Mouse (Mus musculus): ENCODE measurements around the gene Lonp2. TPM values are rescaled to one million over a fixed set of nuclear protein-coding genes. Genes with fewer than 3 reads are reported as not detected.

The Lonp2 gene
- polyA plus RNA-seq, 1 experiment from 2014 or later: 51.0 TPM

DNA sequence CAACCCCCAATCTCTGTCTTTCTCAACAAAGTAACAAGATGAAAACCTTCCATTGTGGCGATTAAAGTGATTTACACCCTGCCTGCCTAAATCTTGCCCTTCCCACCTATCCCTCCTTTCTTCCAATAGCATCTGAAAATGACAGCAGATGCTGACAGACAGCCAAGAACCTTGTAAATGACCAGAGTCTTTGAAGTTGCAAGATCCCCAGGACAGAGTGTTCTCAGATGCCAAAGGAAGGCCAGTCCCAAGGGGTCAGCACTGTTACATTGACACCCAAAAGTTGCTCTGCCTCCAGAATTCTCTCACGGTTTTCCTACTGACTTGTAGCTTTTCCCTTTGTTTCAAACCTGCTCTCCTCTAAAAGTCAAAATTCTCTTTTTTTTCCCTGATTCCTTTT is 126.0 kb downstream of the Lonp2 start:
- no peaks in the 10 kb centered on the region for H3K27me3 ChIP-seq (ENCODE audit: control insufficient read depth, insufficient read depth, low read length)
- 0 out of 2 replicates have a peak, but pooled peaks cover 2% of the 10 kb centered on the region for H3K4me1 ChIP-seq (ENCODE audit: control insufficient read depth, insufficient read depth, low read length)
- no peak overlapping the region for H3K27ac ChIP-seq (replicated peaks; ENCODE audit: low read depth, low read length)
- H3K36me3 ChIP-seq (ENCODE audit: control insufficient read depth, insufficient read depth, low read length): no peaks in the 10 kb centered on the region
- no peak overlapping the region for H3K9ac ChIP-seq (ENCODE audit: low read length)
- H3K9me3 ChIP-seq (ENCODE audit: control insufficient read depth, low read length): no peaks in the 10 kb centered on the region
- H3K4me2 ChIP-seq (ENCODE audit: low read depth, severe bottlenecking): no peak overlapping the region
- 32% methylated on average over 2 of the region's 2 CpGs for WGBS
- DNase-seq (ENCODE audit: low spot score) (no peak), ATAC-seq (ENCODE audit: insufficient number of reproducible peaks, low FRiP score, low TSS enrichment, low read depth) (no peak)
- H3K4me3 ChIP-seq (ENCODE audit: low read depth, low read length): no peak overlapping the region

DNA sequence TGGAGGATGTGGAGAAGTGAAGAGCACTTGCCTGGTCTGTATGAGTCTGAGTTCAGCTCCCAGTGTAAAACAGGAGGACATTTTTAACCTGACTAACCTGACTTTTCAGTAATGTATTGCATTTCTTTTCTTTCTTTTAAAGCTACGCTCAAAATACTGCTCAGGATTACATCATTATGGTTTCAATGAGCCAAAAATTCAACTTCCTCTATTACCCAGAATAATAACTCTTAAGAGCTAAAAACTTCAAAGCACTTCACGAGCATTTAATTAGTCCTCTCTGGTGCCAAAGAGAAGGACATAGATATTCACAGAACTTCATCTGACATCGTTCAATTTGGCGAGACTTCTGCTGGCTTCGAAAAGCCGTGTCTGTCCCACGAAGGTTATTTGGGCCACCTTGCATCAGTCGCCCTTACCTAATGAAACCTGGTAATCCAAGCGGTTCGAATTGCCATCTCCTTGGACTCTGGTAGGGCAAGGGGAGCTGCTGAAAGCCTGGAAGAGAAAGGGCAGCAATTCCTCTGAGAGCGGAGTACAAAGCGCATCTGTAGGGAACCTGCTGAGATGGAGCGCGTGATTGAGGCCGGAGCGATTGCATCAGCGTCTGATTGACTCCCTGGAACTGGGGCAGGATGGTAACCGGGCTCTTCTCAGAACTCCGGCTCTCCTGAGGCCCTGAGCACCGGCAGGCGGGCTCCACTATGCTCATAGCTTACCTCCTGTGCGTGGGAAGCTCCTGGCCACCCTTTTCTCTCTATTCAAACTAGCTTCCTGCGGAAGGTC is 133.3 kb downstream of the Lonp2 start:
- DNase-seq (ENCODE audit: low spot score) (no peak), ATAC-seq (ENCODE audit: insufficient number of reproducible peaks, low FRiP score, low TSS enrichment, low read depth) (no peak)
- Histone ChIP-seq H3K4me3 (ENCODE audit: low read depth, low read length) (no peak overlapping the region), H3K4me2 (ENCODE audit: low read depth, severe bottlenecking) (no peak overlapping the region), H3K9me3 (ENCODE audit: control insufficient read depth, low read length) (no peaks in the 10 kb centered on the region), H3K4me1 (ENCODE audit: control insufficient read depth, insufficient read depth, low read length) (no peaks in the 10 kb centered on the region), H3K27me3 (ENCODE audit: control insufficient read depth, insufficient read depth, low read length) (no peaks in the 10 kb centered on the region), H3K9ac (ENCODE audit: low read length) (no peak overlapping the region), H3K36me3 (ENCODE audit: control insufficient read depth, insufficient read depth, low read length) (no peaks in the 10 kb centered on the region), H3K27ac (replicated peaks; ENCODE audit: low read depth, low read length) (no peak overlapping the region)
- WGBS: 35% methylated on average over 22 of the region's 23 CpGs

DNA sequence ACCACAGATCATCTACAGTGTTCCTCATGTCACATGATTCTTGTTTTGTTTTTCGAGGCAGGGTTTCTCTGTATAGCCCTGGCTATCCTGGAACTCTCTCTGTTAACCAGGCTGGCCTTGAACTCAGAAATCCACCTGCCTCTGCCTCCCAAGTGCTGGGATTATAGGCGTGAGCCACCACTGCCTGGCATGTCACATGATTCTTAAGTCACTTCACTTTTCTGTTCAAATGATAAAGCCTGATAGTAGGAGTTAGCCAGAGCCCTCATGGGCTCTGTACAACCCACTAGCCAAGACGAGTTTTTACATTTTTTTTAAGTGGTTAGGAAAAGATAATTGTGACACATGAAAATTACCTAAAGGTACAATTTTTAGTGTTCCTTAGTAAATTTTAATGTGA is 134.8 kb downstream of the Lonp2 start:
- no peaks in the 10 kb centered on the region for H3K4me1 ChIP-seq (ENCODE audit: control insufficient read depth, insufficient read depth, low read length)
- H3K36me3 ChIP-seq (ENCODE audit: control insufficient read depth, insufficient read depth, low read length): no peaks in the 10 kb centered on the region
- H3K4me2 ChIP-seq (ENCODE audit: low read depth, severe bottlenecking): no peak overlapping the region
- ATAC-seq (ENCODE audit: insufficient number of reproducible peaks, low FRiP score, low TSS enrichment, low read depth) (no peak), DNase-seq (ENCODE audit: low spot score) (no peak)
- WGBS: 77% methylated on average over 3 of the region's 3 CpGs
- H3K27ac ChIP-seq (replicated peaks; ENCODE audit: low read depth, low read length): no peak overlapping the region
- H3K9ac ChIP-seq (ENCODE audit: low read length): no peak overlapping the region
- H3K4me3 ChIP-seq (ENCODE audit: low read depth, low read length): no peak overlapping the region
- H3K27me3 ChIP-seq (ENCODE audit: control insufficient read depth, insufficient read depth, low read length): no peaks in the 10 kb centered on the region
- no peaks in the 10 kb centered on the region for H3K9me3 ChIP-seq (ENCODE audit: control insufficient read depth, low read length)

DNA sequence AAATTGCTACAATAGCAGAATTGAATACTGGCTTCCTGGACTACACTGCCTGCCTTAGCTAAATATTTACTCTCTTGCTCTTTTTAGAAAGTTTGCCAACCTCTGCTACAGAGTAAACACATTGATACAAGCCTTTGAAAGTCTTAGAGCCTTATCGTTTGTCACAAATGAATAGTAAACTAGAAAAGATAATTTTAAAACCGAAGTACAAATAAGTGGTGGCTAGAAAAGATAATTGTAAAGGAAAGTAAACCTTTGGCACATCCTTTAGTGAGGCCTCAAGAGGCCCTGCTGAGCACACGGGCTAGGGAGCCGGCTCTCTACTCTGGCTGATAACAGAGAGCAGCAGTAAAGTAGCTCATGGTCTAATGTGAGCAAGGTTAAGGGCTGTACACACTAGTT is 135.2 kb downstream of the Lonp2 start:
- no peaks in the 10 kb centered on the region for H3K4me1 ChIP-seq (ENCODE audit: control insufficient read depth, insufficient read depth, low read length)
- no peaks in the 10 kb centered on the region for H3K27me3 ChIP-seq (ENCODE audit: control insufficient read depth, insufficient read depth, low read length)
- DNase-seq (ENCODE audit: low spot score) (no peak), ATAC-seq (ENCODE audit: insufficient number of reproducible peaks, low FRiP score, low TSS enrichment, low read depth) (no peak)
- H3K9ac ChIP-seq (ENCODE audit: low read length): no peak overlapping the region
- H3K4me2 ChIP-seq (ENCODE audit: low read depth, severe bottlenecking): no peak overlapping the region
- no peaks in the 10 kb centered on the region for H3K36me3 ChIP-seq (ENCODE audit: control insufficient read depth, insufficient read depth, low read length)
- 79% methylated on average over 4 of the region's 4 CpGs for WGBS
- no peak overlapping the region for H3K27ac ChIP-seq (replicated peaks; ENCODE audit: low read depth, low read length)
- no peaks in the 10 kb centered on the region for H3K9me3 ChIP-seq (ENCODE audit: control insufficient read depth, low read length)
- H3K4me3 ChIP-seq (ENCODE audit: low read depth, low read length): no peak overlapping the region

DNA sequence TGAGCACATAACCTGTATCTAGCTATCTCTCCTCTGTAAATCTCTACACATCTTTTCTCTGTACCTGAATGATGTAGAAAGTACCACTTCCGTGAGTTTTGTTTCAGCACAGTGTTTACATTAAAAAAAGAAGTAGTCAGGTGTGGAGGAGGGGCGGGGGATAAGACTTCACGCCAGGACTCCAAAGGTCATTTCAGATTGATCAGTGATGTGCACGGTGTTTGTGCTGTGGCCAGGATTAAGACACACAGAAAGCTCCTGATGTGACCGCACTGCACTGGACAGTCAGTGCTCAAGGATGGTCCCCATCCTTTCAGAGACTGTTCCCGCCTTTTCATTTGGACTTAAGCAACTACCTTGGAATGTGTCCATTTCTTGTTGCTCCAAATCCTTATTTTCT is 136.9 kb downstream of the Lonp2 start:
- Histone ChIP-seq H3K4me1 (ENCODE audit: control insufficient read depth, insufficient read depth, low read length) (no peaks in the 10 kb centered on the region), H3K4me2 (ENCODE audit: low read depth, severe bottlenecking) (no peak overlapping the region), H3K9ac (ENCODE audit: low read length) (no peak overlapping the region), H3K27ac (replicated peaks; ENCODE audit: low read depth, low read length) (no peak overlapping the region), H3K9me3 (ENCODE audit: control insufficient read depth, low read length) (no peaks in the 10 kb centered on the region), H3K4me3 (ENCODE audit: low read depth, low read length) (no peak overlapping the region), H3K27me3 (ENCODE audit: control insufficient read depth, insufficient read depth, low read length) (no peaks in the 10 kb centered on the region), H3K36me3 (ENCODE audit: control insufficient read depth, insufficient read depth, low read length) (no peaks in the 10 kb centered on the region)
- DNase-seq (ENCODE audit: low spot score): no peak
- WGBS: 82% methylated on average over 6 of the region's 6 CpGs
- ATAC-seq (ENCODE audit: insufficient number of reproducible peaks, low FRiP score, low TSS enrichment, low read depth): no peak

DNA sequence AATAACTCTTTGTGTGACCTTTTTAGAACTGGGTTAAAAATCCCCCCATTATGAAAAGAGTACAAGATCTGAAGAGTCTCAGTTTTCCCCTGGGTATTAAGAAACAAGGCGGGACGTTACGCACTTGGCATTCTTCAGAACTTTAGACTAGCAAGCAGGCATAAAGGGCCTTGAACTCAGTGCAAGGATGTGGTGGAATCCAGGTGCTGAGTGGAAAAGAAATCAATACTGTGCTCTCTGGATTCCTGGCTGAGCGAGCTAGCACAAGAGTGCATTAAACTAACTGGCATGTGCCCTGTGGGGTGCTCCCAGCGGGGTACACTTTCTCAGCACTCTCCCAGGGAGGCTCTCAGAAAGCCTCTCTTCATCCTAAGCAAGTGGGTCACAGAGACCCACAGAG is 139.0 kb downstream of the Lonp2 start:
- Histone ChIP-seq H3K27ac (replicated peaks; ENCODE audit: low read depth, low read length) (no peak overlapping the region), H3K9me3 (ENCODE audit: control insufficient read depth, low read length) (no peaks in the 10 kb centered on the region), H3K36me3 (ENCODE audit: control insufficient read depth, insufficient read depth, low read length) (no peaks in the 10 kb centered on the region), H3K9ac (ENCODE audit: low read length) (no peak overlapping the region), H3K4me2 (ENCODE audit: low read depth, severe bottlenecking) (no peak overlapping the region), H3K27me3 (ENCODE audit: control insufficient read depth, insufficient read depth, low read length) (no peaks in the 10 kb centered on the region), H3K4me3 (ENCODE audit: low read depth, low read length) (no peak overlapping the region), H3K4me1 (ENCODE audit: control insufficient read depth, insufficient read depth, low read length) (no peaks in the 10 kb centered on the region)
- ATAC-seq (ENCODE audit: insufficient number of reproducible peaks, low FRiP score, low TSS enrichment, low read depth) (no peak), DNase-seq (ENCODE audit: low spot score) (no peak)
- WGBS: 74% methylated on average over 5 of the region's 5 CpGs

DNA sequence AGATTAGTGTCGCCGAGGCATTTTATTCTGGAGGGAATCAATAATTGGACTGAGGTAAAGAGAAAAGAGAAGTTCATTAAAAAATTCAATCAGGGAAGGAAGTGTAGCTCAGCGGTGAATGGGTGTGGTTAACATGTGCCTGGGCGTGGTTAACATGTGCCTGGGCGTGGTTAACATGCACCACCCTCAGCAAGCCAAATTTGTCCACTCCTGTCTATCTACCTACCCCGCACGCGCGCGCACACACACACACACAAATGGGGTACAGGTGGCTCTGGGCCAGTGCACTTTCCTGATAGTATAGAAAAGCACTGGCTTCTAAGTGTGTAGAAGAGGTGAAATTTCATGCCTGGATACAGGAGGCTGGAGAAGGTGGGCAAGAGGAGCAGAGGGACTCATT is 141.3 kb downstream of the Lonp2 start:
- 91% methylated on average over 10 of the region's 10 CpGs for WGBS
- H3K9me3 ChIP-seq (ENCODE audit: control insufficient read depth, low read length): no peaks in the 10 kb centered on the region

DNA sequence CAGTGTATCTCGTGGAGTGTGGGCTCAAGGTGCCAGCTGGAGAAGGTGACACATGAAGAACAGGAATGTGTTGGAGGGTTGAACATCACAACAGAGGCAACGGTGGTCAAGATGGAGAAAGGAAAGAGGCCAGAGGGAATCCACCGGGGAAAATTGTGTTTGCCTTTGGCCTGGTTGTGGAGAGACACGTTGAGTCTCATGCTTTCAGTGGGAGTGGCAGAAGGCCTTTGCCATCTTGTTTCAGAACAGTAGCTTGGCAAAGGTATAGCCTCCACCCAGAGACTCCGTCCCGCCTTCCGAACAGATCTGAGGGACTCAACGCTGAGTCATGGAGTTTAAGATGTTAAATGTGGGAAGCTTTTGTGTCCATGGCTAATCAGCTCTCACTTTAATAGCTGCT is 141.8 kb downstream of the Lonp2 start:
- ATAC-seq (ENCODE audit: insufficient number of reproducible peaks, low FRiP score, low TSS enrichment, low read depth) (no peak), DNase-seq (ENCODE audit: low spot score) (no peak)
- Histone ChIP-seq H3K36me3 (ENCODE audit: control insufficient read depth, insufficient read depth, low read length) (no peaks in the 10 kb centered on the region), H3K4me1 (ENCODE audit: control insufficient read depth, insufficient read depth, low read length) (no peaks in the 10 kb centered on the region), H3K27me3 (ENCODE audit: control insufficient read depth, insufficient read depth, low read length) (no peaks in the 10 kb centered on the region), H3K9ac (ENCODE audit: low read length) (no peak overlapping the region), H3K4me3 (ENCODE audit: low read depth, low read length) (no peak overlapping the region), H3K9me3 (ENCODE audit: control insufficient read depth, low read length) (no peaks in the 10 kb centered on the region), H3K4me2 (ENCODE audit: low read depth, severe bottlenecking) (no peak overlapping the region), H3K27ac (replicated peaks; ENCODE audit: low read depth, low read length) (no peak overlapping the region)
- WGBS: 90% methylated on average over 8 of the region's 8 CpGs

More for the DNA sequence above, 141.3 kb downstream of the Lonp2 start:
- H3K27me3 ChIP-seq (ENCODE audit: control insufficient read depth, insufficient read depth, low read length): no peaks in the 10 kb centered on the region
- H3K36me3 ChIP-seq (ENCODE audit: control insufficient read depth, insufficient read depth, low read length): no peaks in the 10 kb centered on the region
- H3K9ac ChIP-seq (ENCODE audit: low read length): no peak overlapping the region
- ATAC-seq (ENCODE audit: insufficient number of reproducible peaks, low FRiP score, low TSS enrichment, low read depth) (no peak), DNase-seq (ENCODE audit: low spot score) (no peak)
- no peaks in the 10 kb centered on the region for H3K4me1 ChIP-seq (ENCODE audit: control insufficient read depth, insufficient read depth, low read length)
- H3K4me3 ChIP-seq (ENCODE audit: low read depth, low read length): no peak overlapping the region
- H3K4me2 ChIP-seq (ENCODE audit: low read depth, severe bottlenecking): no peak overlapping the region
- H3K27ac ChIP-seq (replicated peaks; ENCODE audit: low read depth, low read length): no peak overlapping the region
